Mouse (Mus musculus) bone marrow macrophage, adult 2 months (primary cell): ENCODE measurements around the gene Plpp3.

Experiments used
- CTCF ChIP-seq: IDR thresholded peaks from 2 replicates; pipeline ENCODE4 v1.5.1; 2012; ENCODE audit warnings: low read depth, mild to moderate bottlenecking, low read length, moderate library complexity
- POLR2A ChIP-seq: IDR thresholded peaks from 2 replicates; pipeline ENCODE4 v1.6.1; 2012; ENCODE audit warnings: mild to moderate bottlenecking, low read depth, low read length, borderline replicate concordance

- TF ChIP-seq POLR2A (no peak), CTCF (no peak)
Observed at GRCm38 (mm10) chr4:105109199-105109989, 47.8 kb upstream of the Plpp3 start, which contains the start of gene Prkaa2.
